Mouse (Mus musculus) liver, embryonic 14.5 days (tissue): ENCODE data around the gene Hmgcs1. TPM values are rescaled to one million over a fixed set of nuclear protein-coding genes. Genes with fewer than 3 reads are reported as not detected.

ENCODE experiments used
- ATAC-seq: fragments of 200-750 bp; cut with Nextera tagmentation; 2 replicates; pipeline ENCODE4 v1.8.0; 2017; ENCODE audit warnings: moderate number of reproducible peaks, mild to moderate bottlenecking, moderate library complexity; ENCODE audit not compliant: insufficient read depth
- DNase-seq, 3 experiments: peaks; one replicate each; pipeline ENCODE4 v3.0.0-alpha.2; 2012 to 2013; ENCODE audit warnings: low read depth in 3 of 3, low spot score in 3 of 3
- H3K27ac ChIP-seq: fragments of 300-500 bp; sonication (generic); 2 replicates; pipeline ENCODE4 v1.5.1; 2014; ENCODE audit warnings: moderate library complexity, mild to moderate bottlenecking, control low read depth, inconsistent platforms
- H3K27me3 ChIP-seq: fragments of 300-500 bp; sonication (generic); 2 replicates; pipeline ENCODE4 v1.6.1; 2014; ENCODE audit warnings: mild to moderate bottlenecking, low read length, moderate library complexity; ENCODE audit not compliant: control insufficient read depth, insufficient read depth
- H3K36me3 ChIP-seq: fragments of 300-500 bp; sonication (generic); replicated peaks from 2 replicates; pipeline ENCODE4 v1.6.1; 2014; ENCODE audit warnings: low read depth; ENCODE audit not compliant: control insufficient read depth, insufficient read depth
- H3K4me1 ChIP-seq, 2 experiments: fragments of 200-500 bp in 1 of 2; fragments of 300-500 bp in 1 of 2; sonication (generic) in 1 of 2; replicated peaks; 2 replicates each; pipeline ENCODE4 v1.6.1; 2012 to 2014; ENCODE audit warnings: antibody characterized with exemption in 1 of 2, inconsistent platforms in 1 of 2, low read length in 1 of 2; ENCODE audit not compliant: control insufficient read depth in 2 of 2, insufficient read depth in 2 of 2
- H3K4me2 ChIP-seq: fragments of 300-500 bp; sonication (generic); 2 replicates; pipeline ENCODE4 v1.6.1; 2014; ENCODE audit warnings: low read depth, mild to moderate bottlenecking, control low read depth, moderate library complexity
- H3K4me3 ChIP-seq, 2 experiments: fragments of 200-500 bp in 1 of 2; fragments of 300-500 bp in 1 of 2; sonication (generic) in 1 of 2; 2 replicates each; pipeline ENCODE4 v1.5.1; 2012 to 2014; ENCODE audit warnings: low read depth in 2 of 2, low read length in 2 of 2, mild to moderate bottlenecking in 2 of 2, control low read depth in 1 of 2, inconsistent platforms in 1 of 2, moderate library complexity in 1 of 2; ENCODE audit not compliant: insufficient read depth in 1 of 2
- H3K9ac ChIP-seq: fragments of 300-500 bp; sonication (generic); replicated peaks from 2 replicates; pipeline ENCODE4 v1.6.1; 2014; ENCODE audit warnings: mild to moderate bottlenecking, control low read depth, moderate library complexity
- H3K9me3 ChIP-seq: fragments of 300-500 bp; sonication (generic); 2 replicates; pipeline ENCODE4 v1.6.1; 2016; ENCODE audit warnings: low read length, mixed read lengths; ENCODE audit not compliant: control insufficient read depth
- CTCF ChIP-seq: IDR thresholded peaks from 2 replicates; pipeline ENCODE4 v1.5.1; 2016; ENCODE audit warnings: antibody characterized with exemption, low read depth, control low read depth
- EP300 ChIP-seq: IDR thresholded peaks from 2 replicates; pipeline ENCODE4 v1.6.1; 2016; ENCODE audit warnings: antibody characterized with exemption, low read depth
- WGBS: fragments of 180-500 bp; shearing (Covaris S2); extraction: QIAGEN DNeasy Blood & Tissue Kit; methylation state at CpG from one replicate; pipeline ENCODE4 v1.1.7; 2014; ENCODE audit not compliant: insufficient replicate concordance; 5-methylcytosine and 5-hydroxymethylcytosine counted together
- polyA plus RNA-seq, 2 experiments: library from polyadenylated mRNA; depleted of rRNA in 1 of 2; stranded (reverse) in 1 of 2; unstranded in 1 of 2; fragments of >200 nt; fragmentation: Nextera tagmentation in 1 of 2; extraction: Ambion mirVana in 1 of 2; gene quantifications; 2 replicates each; pipeline versions ENCODE4 v1.2.1 to v1.2.3; 2012 to 2014

Hmgcs1 gene
- polyA plus RNA-seq (2012; rRNA removed) (55.0 and 76.5 TPM in 2 replicates), polyA plus RNA-seq (2014; fragmentation: Nextera tagmentation; extraction: Ambion mirVana) (110 and 137 TPM in 2 replicates)

GRCm38 (mm10) chr13:119690039-119690728 lies at the start of gene Hmgcs1:
Gene Hmgcs1 (plus strand): TSS chr13:119690379.
- under 1% methylated on average over 59 of the region's 59 CpGs for WGBS
- TF ChIP-seq EP300 (peak; percentile 58), CTCF (no peak)
- ATAC-seq = peak; percentile 98

GRCm38 (mm10) chr13:119640504-119640903 lies 49.7 kb upstream of the Hmgcs1 start:
- no peaks in the 10 kb centered on the region for H3K27me3 ChIP-seq
- no peak for ATAC-seq
- no peak overlapping the region for H3K27ac ChIP-seq
- H3K36me3 ChIP-seq = no peaks in the 10 kb centered on the region
- H3K4me1 ChIP-seq = no peaks in the 10 kb centered on the region; a peak in 1 of 4 replicates
- H3K4me2 ChIP-seq = no peak overlapping the region
- peak in 2 of 3 experiments; percentile 4 to 10 for DNase-seq
- no peaks in the 10 kb centered on the region for H3K9me3 ChIP-seq
- no peak overlapping the region for H3K9ac ChIP-seq
- no peak overlapping the region for H3K4me3 ChIP-seq
- no peak for TF ChIP-seq EP300
- TF ChIP-seq CTCF = peak; percentile 51; the same call in 1 of the 2 replicates
- 29% methylated on average over 4 of the region's 4 CpGs for WGBS

More at GRCm38 (mm10) chr13:119690039-119690728, at the start of gene Hmgcs1:
- Histone ChIP-seq H3K27me3 (no peaks in the 10 kb centered on the region), H3K4me2 (peak within 1 kb of the TSS; percentile 82), H3K36me3 (no peaks in the 10 kb centered on the region), H3K9me3 (no peaks in the 10 kb centered on the region), H3K9ac (peak within 1 kb of the TSS; percentile 74), H3K4me3 (peak within 1 kb of the TSS; percentile 69 to 80), H3K27ac (no peak within 1 kb of the TSS), H3K4me1 (peaks cover 4 to 11% of the 10 kb centered on the region in 2 experiments)
- peak; percentile 97 to 98 (median 98) for DNase-seq

- no peak overlapping the region for H3K27ac ChIP-seq
- H3K9ac ChIP-seq = no peak overlapping the region
- no peak overlapping the region for H3K4me2 ChIP-seq
- H3K9me3 ChIP-seq = no peaks in the 10 kb centered on the region
- no peaks in the 10 kb centered on the region for H3K36me3 ChIP-seq
- no peak for ATAC-seq
- DNase-seq = no peak
- TF ChIP-seq EP300 (no peak), CTCF (no peak)
- H3K4me1 ChIP-seq = no peaks in the 10 kb centered on the region; a peak in 1 of 4 replicates
- H3K4me3 ChIP-seq = no peak overlapping the region
- H3K27me3 ChIP-seq = no peaks in the 10 kb centered on the region
- WGBS = 46% methylated on average over 7 of the region's 7 CpGs
Observed at GRCm38 (mm10) chr13:119641145-119641544, 49.0 kb upstream of the Hmgcs1 start.

GRCm38 (mm10) chr13:119644769-119645168 lies 45.4 kb upstream of the Hmgcs1 start:
- Histone ChIP-seq H3K9me3 (no peaks in the 10 kb centered on the region), H3K4me2 (no peak overlapping the region), H3K4me1 (no peaks in the 10 kb centered on the region; a peak in 1 of 4 replicates), H3K27me3 (no peaks in the 10 kb centered on the region), H3K9ac (no peak overlapping the region), H3K27ac (no peak overlapping the region), H3K36me3 (no peaks in the 10 kb centered on the region), H3K4me3 (no peak overlapping the region)
- no peak for TF ChIP-seq EP300
- TF ChIP-seq CTCF = no peak
- WGBS = 53% methylated on average over 5 of the region's 5 CpGs
- ATAC-seq (no peak), DNase-seq (no peak)

GRCm38 (mm10) chr13:119646511-119646910 lies 43.7 kb upstream of the Hmgcs1 start:
- Histone ChIP-seq H3K27me3 (no peaks in the 10 kb centered on the region), H3K4me2 (no peak overlapping the region), H3K36me3 (no peaks in the 10 kb centered on the region), H3K27ac (no peak overlapping the region), H3K9ac (no peak overlapping the region), H3K4me1 (no peaks in the 10 kb centered on the region), H3K9me3 (no peaks in the 10 kb centered on the region), H3K4me3 (no peak overlapping the region)
- 71% methylated on average over 1 of the region's 1 CpGs for WGBS
- no peak for TF ChIP-seq CTCF
- no peak for TF ChIP-seq EP300
- DNase-seq (no peak), ATAC-seq (no peak)
